Mouse (Mus musculus): ENCODE measurements around the gene Hormad2. TPM values are rescaled to one million over a fixed set of nuclear protein-coding genes. Genes with fewer than 3 reads are reported as not detected.

Hormad2 gene
- total RNA-seq (2023), result 0.47 TPM

GRCm38 (mm10) chr11:4440978-4441377, at the start of gene Hormad2:
TSS of gene Hormad2 (minus strand) at chr11:4441105.

Other genes starting within 250 kb of the Hormad2 start
- 12.9 TPM for gene Castor1, start 222.9 kb downstream of the Hormad2 start, total RNA-seq (2023)
- gene Osm, start 204.7 kb downstream of the Hormad2 start, total RNA-seq (2023), result 12.0 TPM
- gene Lif, start 183.5 kb downstream of the Hormad2 start, total RNA-seq (2023), result 0.18 TPM
- gene Mtmr3, start 153.8 kb upstream of the Hormad2 start, total RNA-seq (2023), result 97.5 TPM
- gene Gm11032, start 179.0 kb upstream of the Hormad2 start, total RNA-seq (2023), result not detected
- gene Ascc2, start 196.6 kb upstream of the Hormad2 start, total RNA-seq (2023), result 33.3 TPM

Data from CD4-positive naive resting alpha-beta T cell, adult 76 days (primary cell).